Mouse (Mus musculus) cortical plate, adult 2 months (tissue): ENCODE measurements around the gene Mmgt1.

Source experiments
- CTCF ChIP-seq: fragments of 200-500 bp; IDR thresholded peaks from 2 replicates; pipeline ENCODE4 v1.5.1; 2011; ENCODE audit warnings: mild to moderate bottlenecking, control low read depth, low read length; ENCODE audit not compliant: insufficient read depth; ENCODE audit errors: extremely low read depth
- POLR2A ChIP-seq: fragments of 200-500 bp; IDR thresholded peaks from 2 replicates; pipeline ENCODE4 v1.6.1; 2011; ENCODE audit warnings: mild to moderate bottlenecking, low read length, control low read depth; ENCODE audit not compliant: insufficient read depth; ENCODE audit errors: extremely low read depth

- TF ChIP-seq CTCF (no peak), POLR2A (no peak)
These were observed 19.7 kb downstream of the Mmgt1 start for GRCm38 (mm10) chrX:56578200-56578599.
